Mouse (Mus musculus): ENCODE results near the gene Cox8a. TPM values are rescaled to one million over a fixed set of nuclear protein-coding genes. Genes with fewer than 3 reads are reported as not detected.

The Cox8a gene
- polyA plus RNA-seq, 1 experiment from 2014 or later, result 824 TPM

DNA sequence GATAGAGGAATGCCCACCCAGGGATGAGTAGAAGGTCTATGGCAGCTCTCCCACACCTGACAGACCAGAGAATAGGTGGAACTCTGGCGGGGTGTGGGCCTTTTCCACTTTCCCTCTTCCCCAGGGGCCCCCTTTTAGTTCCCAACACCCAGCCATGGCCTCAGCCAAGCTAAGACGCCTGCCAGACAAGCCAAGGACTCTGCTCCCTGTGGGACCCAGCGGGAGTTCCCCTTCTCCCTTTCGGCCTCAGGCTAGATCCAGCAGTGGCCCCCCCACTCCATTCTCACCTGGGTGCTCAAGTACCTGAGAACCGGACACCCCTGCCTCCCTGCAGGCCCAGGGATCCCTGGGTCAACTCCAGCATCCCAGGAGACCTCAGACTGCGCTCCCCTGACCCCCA, 4.8 kb upstream of the Cox8a start:
- H3K4me3 ChIP-seq, result no peak overlapping the region
- H3K27me3 ChIP-seq, result no peaks in the 10 kb centered on the region
- H3K27ac ChIP-seq, result no peak overlapping the region
- H3K4me2 ChIP-seq (replicated peaks), result no peak overlapping the region
- no peak for ATAC-seq (ENCODE audit: insufficient number of reproducible peaks, insufficient read depth, low FRiP score, low TSS enrichment)
- H3K9me3 ChIP-seq, result 0 out of 2 replicates have a peak, but pooled peaks cover 3% of the 10 kb centered on the region
- H3K9ac ChIP-seq, result no peak overlapping the region
- H3K36me3 ChIP-seq, result peaks cover 10% of the 10 kb centered on the region
- H3K4me1 ChIP-seq, result peaks cover 5% of the 10 kb centered on the region; the same call in 1 of the 2 replicates
- WGBS, result 86% methylated on average over 6 of the region's 6 CpGs

DNA sequence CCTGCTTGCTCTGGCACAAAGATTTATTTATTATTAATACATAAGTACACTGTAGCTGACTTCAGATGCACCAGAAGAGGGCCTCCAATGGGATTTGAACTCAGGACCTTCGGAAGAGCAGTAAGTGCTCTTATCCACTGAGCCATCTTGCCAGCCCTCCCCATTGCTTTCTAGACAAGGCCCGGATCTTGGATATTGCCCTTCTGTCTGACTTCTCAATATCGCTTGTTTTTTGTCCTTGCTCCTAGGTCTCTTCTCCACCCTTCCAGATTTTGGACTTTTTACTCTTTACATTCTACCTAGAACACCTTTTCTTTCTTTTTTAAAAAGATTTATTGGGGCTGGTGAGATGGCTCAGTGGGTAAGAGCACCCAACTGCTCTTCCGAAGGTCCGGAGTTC, 1.3 kb upstream of the Cox8a start:
- ATAC-seq (ENCODE audit: insufficient number of reproducible peaks, insufficient read depth, low FRiP score, low TSS enrichment), result no peak
- Histone ChIP-seq H3K27me3 (no peaks in the 10 kb centered on the region), H3K9me3 (0 out of 2 replicates have a peak, but pooled peaks cover 3% of the 10 kb centered on the region), H3K27ac (no peak overlapping the region), H3K4me1 (peaks cover 25% of the 10 kb centered on the region), H3K9ac (no peak overlapping the region), H3K4me2 (replicated peaks) (no peak overlapping the region), H3K4me3 (no peak overlapping the region), H3K36me3 (peaks cover 18% of the 10 kb centered on the region)
- WGBS, result 94% methylated on average over 5 of the region's 5 CpGs

- WGBS, result 12% methylated on average over 6 of the region's 6 CpGs
Observed at GRCm38 (mm10) chr19:7217926-7218267, 481 bp upstream of the Cox8a start.

GRCm38 (mm10) chr19:7214484-7214883, 2.9 kb downstream of the Cox8a start:
- Histone ChIP-seq H3K4me2 (replicated peaks) (no peak overlapping the region), H3K27ac (no peak overlapping the region), H3K9me3 (no peaks in the 10 kb centered on the region), H3K4me1 (peaks cover 25% of the 10 kb centered on the region), H3K9ac (no peak overlapping the region), H3K4me3 (no peak overlapping the region), H3K27me3 (no peaks in the 10 kb centered on the region), H3K36me3 (peaks cover 37% of the 10 kb centered on the region)
- no peak for ATAC-seq (ENCODE audit: insufficient number of reproducible peaks, insufficient read depth, low FRiP score, low TSS enrichment)
- 91% methylated on average over 5 of the region's 5 CpGs for WGBS

More at GRCm38 (mm10) chr19:7217926-7218267, 481 bp upstream of the Cox8a start:
- Histone ChIP-seq H3K4me3 (peak overlapping the region; percentile 80), H3K4me2 (replicated peaks) (peak overlapping the region; percentile 60), H3K9me3 (0 out of 2 replicates have a peak, but pooled peaks cover 3% of the 10 kb centered on the region), H3K9ac (no peak overlapping the region), H3K27ac (no peak overlapping the region), H3K36me3 (peaks cover 27% of the 10 kb centered on the region), H3K27me3 (no peaks in the 10 kb centered on the region), H3K4me1 (peaks cover 25% of the 10 kb centered on the region)
- ATAC-seq (ENCODE audit: insufficient number of reproducible peaks, insufficient read depth, low FRiP score, low TSS enrichment), result no peak

GRCm38 (mm10) chr19:7213010-7213409, 4.4 kb downstream of the Cox8a start:
- no peak for ATAC-seq (ENCODE audit: insufficient number of reproducible peaks, insufficient read depth, low FRiP score, low TSS enrichment)
- no peaks in the 10 kb centered on the region for H3K27me3 ChIP-seq
- H3K4me3 ChIP-seq, result no peak overlapping the region
- no peak overlapping the region for H3K9ac ChIP-seq
- peaks cover 37% of the 10 kb centered on the region for H3K36me3 ChIP-seq
- H3K4me1 ChIP-seq, result peaks cover 23% of the 10 kb centered on the region
- no peaks in the 10 kb centered on the region for H3K9me3 ChIP-seq
- H3K27ac ChIP-seq, result no peak overlapping the region
- H3K4me2 ChIP-seq (replicated peaks), result no peak overlapping the region
- WGBS, result 92% methylated on average over 3 of the region's 3 CpGs

DNA sequence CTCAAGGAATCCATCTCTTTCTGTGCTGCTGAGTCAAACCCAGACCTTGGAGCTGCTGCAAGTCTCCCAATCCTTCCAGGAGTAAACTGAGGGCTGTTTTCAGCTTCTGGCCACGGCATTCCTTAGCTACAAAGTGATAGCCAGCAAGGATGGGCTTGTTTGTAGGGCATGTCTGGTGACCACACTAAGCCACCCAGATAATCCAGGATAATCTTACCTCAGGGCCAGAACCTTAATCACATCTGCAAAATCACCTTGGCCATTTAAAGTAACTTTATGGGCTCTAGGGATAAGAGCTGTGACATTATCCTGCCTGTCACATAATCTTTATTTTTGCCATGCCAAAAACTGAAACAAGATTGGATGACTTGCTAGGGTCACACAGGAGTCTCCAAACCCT, 5.2 kb downstream of the Cox8a start:
- ATAC-seq (ENCODE audit: insufficient number of reproducible peaks, insufficient read depth, low FRiP score, low TSS enrichment), result no peak
- H3K9ac ChIP-seq, result no peak overlapping the region
- H3K4me3 ChIP-seq, result no peak overlapping the region
- no peaks in the 10 kb centered on the region for H3K27me3 ChIP-seq
- WGBS, result 78% methylated on average over 1 of the region's 1 CpGs
- H3K27ac ChIP-seq, result no peak overlapping the region
- no peaks in the 10 kb centered on the region for H3K9me3 ChIP-seq
- H3K36me3 ChIP-seq, result peaks cover 37% of the 10 kb centered on the region
- no peak overlapping the region for H3K4me2 ChIP-seq (replicated peaks)
- H3K4me1 ChIP-seq, result peaks cover 20% of the 10 kb centered on the region

DNA sequence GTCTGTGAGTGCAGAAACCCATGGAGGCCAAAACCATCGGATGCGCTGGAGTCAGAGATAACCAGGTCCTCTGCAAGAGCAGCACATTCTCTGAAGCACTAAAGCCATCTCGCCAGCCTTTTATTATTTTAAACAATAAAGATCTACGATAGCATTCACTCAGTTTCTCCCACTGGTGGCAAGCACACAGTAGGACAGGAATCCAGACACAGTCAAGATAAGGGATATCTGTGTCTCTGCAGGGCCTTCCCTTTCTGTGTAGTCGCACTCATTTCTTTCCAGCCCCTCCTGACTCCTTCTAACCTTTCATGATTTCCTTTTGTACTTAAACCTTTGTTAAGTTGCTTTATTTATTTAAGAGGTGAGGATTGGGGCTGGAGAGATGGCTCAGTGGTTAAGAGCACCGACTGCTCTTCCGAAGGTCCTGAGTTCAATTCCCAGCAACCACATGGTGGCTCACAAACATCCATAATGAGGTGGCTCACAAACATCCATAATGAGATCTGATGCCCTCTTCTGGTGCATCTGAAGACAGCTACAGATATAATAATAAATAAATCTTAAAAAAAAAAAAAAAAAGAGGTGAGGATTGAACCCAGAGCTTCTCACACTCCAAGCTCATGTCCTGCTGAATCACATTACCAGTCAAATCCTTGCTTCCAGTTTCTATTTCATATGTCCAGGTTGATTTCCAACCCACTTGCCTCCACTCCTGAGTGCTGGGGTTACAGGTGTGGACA, 7.3 kb downstream of the Cox8a start:
- H3K9me3 ChIP-seq, result no peaks in the 10 kb centered on the region
- no peak for ATAC-seq (ENCODE audit: insufficient number of reproducible peaks, insufficient read depth, low FRiP score, low TSS enrichment)
- H3K36me3 ChIP-seq, result peaks cover 32% of the 10 kb centered on the region
- peaks cover 14% of the 10 kb centered on the region for H3K4me1 ChIP-seq
- no peaks in the 10 kb centered on the region for H3K27me3 ChIP-seq
- no peak overlapping the region for H3K4me2 ChIP-seq (replicated peaks)
- H3K9ac ChIP-seq, result no peak overlapping the region
- 92% methylated on average over 7 of the region's 7 CpGs for WGBS
- H3K27ac ChIP-seq, result no peak overlapping the region
- H3K4me3 ChIP-seq, result no peak overlapping the region

- ATAC-seq (ENCODE audit: insufficient number of reproducible peaks, insufficient read depth, low FRiP score, low TSS enrichment), result peak; percentile 90
Observed at GRCm38 (mm10) chr19:7205753-7206736, 11.4 kb downstream of the Cox8a start, which contains the start of gene Otub1. TSS of gene Otub1 (minus strand) at chr19:7206316.

GRCm38 (mm10) chr19:7205326-7205725, 12.1 kb downstream of the Cox8a start:
- peak overlapping the region; percentile 87 for H3K4me3 ChIP-seq
- peak overlapping the region; percentile 86 for H3K4me2 ChIP-seq (replicated peaks)
- H3K27me3 ChIP-seq, result no peaks in the 10 kb centered on the region
- no peak for ATAC-seq (ENCODE audit: insufficient number of reproducible peaks, insufficient read depth, low FRiP score, low TSS enrichment)
- H3K36me3 ChIP-seq, result peaks cover 36% of the 10 kb centered on the region
- H3K9ac ChIP-seq, result peak overlapping the region; percentile 89
- peak overlapping the region; percentile 96 for H3K27ac ChIP-seq
- 33% methylated on average over 7 of the region's 7 CpGs for WGBS
- H3K4me1 ChIP-seq, result peaks cover 25% of the 10 kb centered on the region
- H3K9me3 ChIP-seq, result no peaks in the 10 kb centered on the region

More at GRCm38 (mm10) chr19:7205753-7206736, 11.4 kb downstream of the Cox8a start, which contains the start of gene Otub1:
- Histone ChIP-seq H3K4me3 (peak within 1 kb of the TSS; percentile 87), H3K9ac (peak within 1 kb of the TSS; percentile 89), H3K4me2 (replicated peaks) (peak within 1 kb of the TSS; percentile 86), H3K27ac (peak within 1 kb of the TSS; percentile 96), H3K27me3 (no peaks in the 10 kb centered on the region), H3K9me3 (no peaks in the 10 kb centered on the region), H3K36me3 (peaks cover 29% of the 10 kb centered on the region), H3K4me1 (peaks cover 25% of the 10 kb centered on the region)
- WGBS, result under 1% methylated on average over 74 of the region's 79 CpGs

DNA sequence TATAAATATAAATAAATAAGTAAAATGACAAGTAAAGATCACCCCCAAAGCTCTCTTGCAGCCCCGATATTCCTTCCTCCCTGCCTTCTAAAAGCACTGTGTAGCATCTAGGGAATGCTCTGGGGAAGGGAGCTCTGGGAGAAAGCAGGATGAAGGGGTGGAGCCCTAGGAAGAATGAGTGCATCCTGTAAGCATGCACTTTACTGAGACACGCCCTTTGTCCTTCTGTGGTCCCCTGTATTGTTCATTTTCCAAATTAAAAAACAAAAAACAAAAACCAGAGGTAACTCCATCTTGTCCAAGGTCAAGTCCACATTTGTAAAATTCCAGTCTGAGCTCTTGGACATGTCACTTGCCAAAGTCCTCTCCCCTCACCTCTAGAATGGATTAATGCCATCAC, 12.5 kb downstream of the Cox8a start:
- peaks cover 40% of the 10 kb centered on the region for H3K36me3 ChIP-seq
- peak overlapping the region; percentile 86 for H3K4me2 ChIP-seq (replicated peaks)
- ATAC-seq (ENCODE audit: insufficient number of reproducible peaks, insufficient read depth, low FRiP score, low TSS enrichment), result no peak
- WGBS, result 71% methylated on average over 2 of the region's 2 CpGs
- peaks cover 25% of the 10 kb centered on the region for H3K4me1 ChIP-seq
- peak overlapping the region; percentile 87 for H3K4me3 ChIP-seq
- no peaks in the 10 kb centered on the region for H3K27me3 ChIP-seq
- H3K27ac ChIP-seq, result peak overlapping the region; percentile 33; the same call in 1 of the 2 replicates
- no peaks in the 10 kb centered on the region for H3K9me3 ChIP-seq
- peak overlapping the region; percentile 89 for H3K9ac ChIP-seq

- H3K4me2 ChIP-seq (replicated peaks), result no peak overlapping the region
- WGBS, result 56% methylated on average over 1 of the region's 1 CpGs
- H3K9me3 ChIP-seq, result no peaks in the 10 kb centered on the region
- peaks cover 70% of the 10 kb centered on the region for H3K36me3 ChIP-seq
- H3K4me1 ChIP-seq, result peaks cover 38% of the 10 kb centered on the region
- H3K4me3 ChIP-seq, result no peak overlapping the region
- no peak for ATAC-seq (ENCODE audit: insufficient number of reproducible peaks, insufficient read depth, low FRiP score, low TSS enrichment)
- no peaks in the 10 kb centered on the region for H3K27me3 ChIP-seq
- H3K9ac ChIP-seq, result no peak overlapping the region
- H3K27ac ChIP-seq, result no peak overlapping the region
Observed at GRCm38 (mm10) chr19:7200427-7200826, 17.0 kb downstream of the Cox8a start.

All from embryonic facial prominence, embryonic 12.5 days (tissue).